Mouse (Mus musculus): ENCODE measurements at regions not wholly inside any gene's neighbourhood (a gene's known extent, or its start where the extent isn't known, plus 50 kb on each side); places are given as distances from the start of the nearest gene placed in this dataset.

DNA sequence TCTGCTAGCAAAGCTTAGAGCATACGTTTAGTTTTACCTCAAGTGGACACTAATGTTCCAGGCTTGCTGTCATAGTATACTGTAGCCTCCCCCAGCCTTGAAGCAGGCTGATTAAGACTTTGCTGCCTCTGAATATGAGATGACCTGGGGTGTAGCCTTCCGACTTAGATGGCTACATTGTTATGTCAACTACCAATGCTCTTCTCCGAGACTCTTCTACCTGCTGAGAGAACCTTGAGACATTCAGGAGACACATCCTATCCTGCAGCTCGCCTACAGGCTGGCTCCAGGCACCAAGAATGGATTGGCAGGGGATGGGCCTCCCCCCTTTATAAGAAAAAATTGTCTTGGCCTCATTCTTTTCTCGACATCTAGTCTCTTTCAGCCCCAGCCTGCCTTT is 379.0 kb upstream of the Ptger4 start:
- no peaks in the 10 kb centered on the region for H3K4me1 ChIP-seq (replicated peaks; ENCODE audit: control insufficient read depth, insufficient read depth, low read length)
- no peaks in the 10 kb centered on the region for H3K27me3 ChIP-seq (ENCODE audit: control insufficient read depth, insufficient read depth, low read length)
- no peaks in the 10 kb centered on the region for H3K36me3 ChIP-seq (ENCODE audit: control insufficient read depth, insufficient read depth, low read length)
- H3K27ac ChIP-seq (ENCODE audit: low read depth, low read length): no peak overlapping the region
- DNase-seq (ENCODE audit: low spot score) (no peak), ATAC-seq (replicated peaks; ENCODE audit: low FRiP score) (no peak)
- 76% methylated on average over 5 of the region's 5 CpGs for WGBS
- no peak overlapping the region for H3K4me2 ChIP-seq (ENCODE audit: low read depth, low read length, severe bottlenecking)
- no peaks in the 10 kb centered on the region for H3K9me3 ChIP-seq (ENCODE audit: control insufficient read depth, low read length)
- H3K9ac ChIP-seq (ENCODE audit: low read length): no peak overlapping the region
- H3K4me3 ChIP-seq (ENCODE audit: low read depth, low read length): no peak overlapping the region

DNA sequence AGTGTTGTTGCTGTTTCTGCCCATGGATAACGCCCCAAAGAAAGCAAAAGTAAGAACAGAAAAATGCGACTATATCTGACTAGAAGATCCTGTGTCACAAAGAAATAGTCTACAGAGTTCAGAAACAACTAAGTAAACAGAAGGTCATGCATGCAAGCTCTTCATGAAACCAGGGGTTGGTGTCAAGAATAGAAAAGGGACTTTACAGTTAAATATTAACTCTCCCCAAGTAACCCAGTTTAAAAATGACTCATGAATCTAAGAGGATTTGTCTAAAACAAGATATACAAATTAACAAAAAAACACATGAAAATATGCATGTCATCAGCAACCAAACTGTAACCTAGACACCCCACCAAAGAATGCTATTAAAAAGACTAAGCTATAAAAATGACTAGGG is 381.4 kb upstream of the Ptger4 start:
- 76% methylated on average over 2 of the region's 2 CpGs for WGBS
- H3K9ac ChIP-seq (ENCODE audit: low read length): no peak overlapping the region
- H3K36me3 ChIP-seq (ENCODE audit: control insufficient read depth, insufficient read depth, low read length): no peaks in the 10 kb centered on the region
- no peaks in the 10 kb centered on the region for H3K27me3 ChIP-seq (ENCODE audit: control insufficient read depth, insufficient read depth, low read length)
- H3K4me2 ChIP-seq (ENCODE audit: low read depth, low read length, severe bottlenecking): no peak overlapping the region
- H3K4me1 ChIP-seq (replicated peaks; ENCODE audit: control insufficient read depth, insufficient read depth, low read length): no peaks in the 10 kb centered on the region
- H3K9me3 ChIP-seq (ENCODE audit: control insufficient read depth, low read length): no peaks in the 10 kb centered on the region
- ATAC-seq (replicated peaks; ENCODE audit: low FRiP score) (no peak), DNase-seq (ENCODE audit: low spot score) (no peak)
- no peak overlapping the region for H3K4me3 ChIP-seq (ENCODE audit: low read depth, low read length)
- H3K27ac ChIP-seq (ENCODE audit: low read depth, low read length): no peak overlapping the region

DNA sequence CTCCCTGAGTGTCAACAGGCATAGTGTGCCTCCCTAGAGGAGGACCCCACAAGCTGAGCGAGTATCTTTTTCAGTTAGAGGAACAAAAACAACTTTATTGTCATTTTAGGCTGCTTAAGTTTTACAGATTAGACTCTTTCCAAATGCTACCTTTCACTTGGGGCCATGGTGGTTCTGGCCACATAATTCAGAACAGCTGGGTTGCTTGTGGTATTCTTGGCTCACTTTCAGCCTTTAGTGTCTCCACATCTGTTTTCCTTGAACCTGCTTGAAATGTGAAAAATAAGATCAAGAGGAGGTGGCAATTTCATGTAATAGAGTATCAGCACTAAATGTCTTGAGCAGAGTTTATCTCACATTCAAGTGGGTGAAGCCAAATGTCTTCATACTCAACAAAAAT is 402.7 kb upstream of the Ptger4 start:
- Histone ChIP-seq H3K4me2 (ENCODE audit: low read depth, low read length, severe bottlenecking) (no peak overlapping the region), H3K9ac (ENCODE audit: low read length) (no peak overlapping the region)
- 63% methylated on average over 1 of the region's 1 CpGs for WGBS

DNA sequence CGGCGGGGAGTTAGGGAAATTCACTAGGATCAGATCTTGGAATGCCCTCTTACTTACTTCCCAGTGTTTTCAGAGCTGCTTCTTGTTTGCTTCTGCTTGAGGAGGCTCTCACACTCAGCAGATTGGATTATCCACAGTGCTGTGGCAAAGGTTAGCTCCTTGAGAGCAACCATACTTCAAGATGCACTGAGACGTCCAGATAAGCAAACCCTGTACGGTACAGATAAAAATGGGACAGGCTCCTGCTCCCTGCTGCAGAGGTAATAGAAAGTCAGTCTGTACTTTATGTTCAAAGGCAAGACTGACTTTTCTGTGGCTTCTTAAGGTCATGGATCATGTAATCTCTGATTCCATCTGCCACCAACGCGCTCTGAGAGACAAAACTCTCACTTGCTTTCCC is 414.8 kb upstream of the Ptger4 start:
- H3K9ac ChIP-seq (ENCODE audit: low read length): no peak overlapping the region
- no peak for DNase-seq (ENCODE audit: low spot score)
- WGBS: 82% methylated on average over 6 of the region's 6 CpGs
- H3K9me3 ChIP-seq (ENCODE audit: control insufficient read depth, low read length): no peaks in the 10 kb centered on the region
- no peaks in the 10 kb centered on the region for H3K36me3 ChIP-seq (ENCODE audit: control insufficient read depth, insufficient read depth, low read length)
- no peak overlapping the region for H3K4me3 ChIP-seq (ENCODE audit: low read depth, low read length)
- no peaks in the 10 kb centered on the region for H3K27me3 ChIP-seq (ENCODE audit: control insufficient read depth, insufficient read depth, low read length)
- no peak for ATAC-seq (replicated peaks; ENCODE audit: low FRiP score)
- H3K4me2 ChIP-seq (ENCODE audit: low read depth, low read length, severe bottlenecking): no peak overlapping the region
- H3K27ac ChIP-seq (ENCODE audit: low read depth, low read length): no peak overlapping the region
- no peaks in the 10 kb centered on the region for H3K4me1 ChIP-seq (replicated peaks; ENCODE audit: control insufficient read depth, insufficient read depth, low read length)

More for the DNA sequence above, 402.7 kb upstream of the Ptger4 start:
- no peak for ATAC-seq (replicated peaks; ENCODE audit: low FRiP score)
- Histone ChIP-seq H3K36me3 (ENCODE audit: control insufficient read depth, insufficient read depth, low read length) (no peaks in the 10 kb centered on the region), H3K4me3 (ENCODE audit: low read depth, low read length) (no peak overlapping the region), H3K4me1 (replicated peaks; ENCODE audit: control insufficient read depth, insufficient read depth, low read length) (no peaks in the 10 kb centered on the region), H3K9me3 (ENCODE audit: control insufficient read depth, low read length) (no peaks in the 10 kb centered on the region), H3K27me3 (ENCODE audit: control insufficient read depth, insufficient read depth, low read length) (no peaks in the 10 kb centered on the region), H3K27ac (ENCODE audit: low read depth, low read length) (no peak overlapping the region)
- no peak for DNase-seq (ENCODE audit: low spot score)

DNA sequence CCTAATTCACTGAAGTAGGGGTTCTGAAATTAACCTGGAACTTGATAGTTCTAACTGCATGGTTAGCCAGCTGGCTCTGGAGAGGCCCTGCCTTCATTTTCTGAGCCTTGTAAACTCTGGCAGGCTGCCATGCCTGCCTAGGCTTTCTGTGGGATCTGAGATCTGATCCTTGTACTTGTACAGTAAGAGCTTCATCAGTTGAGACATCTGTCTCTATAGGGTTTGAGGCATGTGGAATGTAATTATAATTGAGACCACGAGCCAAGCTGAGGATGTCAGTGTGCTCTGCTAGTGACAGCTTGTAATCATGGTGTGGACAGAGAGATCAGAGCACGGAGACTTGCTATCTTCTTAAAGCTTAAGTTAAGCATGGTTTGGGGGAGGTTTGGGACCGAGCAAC is 416.8 kb upstream of the Ptger4 start:
- Histone ChIP-seq H3K4me2 (ENCODE audit: low read depth, low read length, severe bottlenecking) (no peak overlapping the region), H3K27ac (ENCODE audit: low read depth, low read length) (no peak overlapping the region), H3K4me1 (replicated peaks; ENCODE audit: control insufficient read depth, insufficient read depth, low read length) (no peaks in the 10 kb centered on the region), H3K9me3 (ENCODE audit: control insufficient read depth, low read length) (no peaks in the 10 kb centered on the region), H3K4me3 (ENCODE audit: low read depth, low read length) (no peak overlapping the region), H3K36me3 (ENCODE audit: control insufficient read depth, insufficient read depth, low read length) (no peaks in the 10 kb centered on the region), H3K9ac (ENCODE audit: low read length) (no peak overlapping the region), H3K27me3 (ENCODE audit: control insufficient read depth, insufficient read depth, low read length) (no peaks in the 10 kb centered on the region)
- DNase-seq (ENCODE audit: low spot score) (no peak), ATAC-seq (replicated peaks; ENCODE audit: low FRiP score) (no peak)
- 80% methylated on average over 3 of the region's 3 CpGs for WGBS

DNA sequence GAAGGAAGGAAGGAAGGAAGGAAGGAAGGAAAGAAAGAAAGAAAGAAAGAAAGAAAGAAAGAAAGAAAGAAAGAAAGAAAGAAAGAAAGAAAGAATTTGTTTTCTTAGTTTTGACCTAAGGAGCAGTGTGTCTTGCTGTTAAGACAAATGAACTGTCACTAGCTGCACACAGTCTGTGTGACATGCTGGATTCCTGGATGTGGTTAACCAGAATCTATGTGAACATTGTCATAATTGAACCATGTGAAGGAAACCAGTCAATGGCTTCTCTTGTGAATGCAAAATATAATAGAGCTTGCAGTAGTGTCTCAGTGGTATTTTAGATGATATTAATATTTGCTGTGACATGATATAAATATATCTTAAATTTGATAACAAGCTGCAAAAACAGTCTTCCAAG is 427.8 kb upstream of the Ptger4 start:
- Histone ChIP-seq H3K27me3 (ENCODE audit: control insufficient read depth, insufficient read depth, low read length) (no peaks in the 10 kb centered on the region), H3K4me3 (ENCODE audit: low read depth, low read length) (no peak overlapping the region), H3K4me1 (replicated peaks; ENCODE audit: control insufficient read depth, insufficient read depth, low read length) (no peaks in the 10 kb centered on the region)

DNA sequence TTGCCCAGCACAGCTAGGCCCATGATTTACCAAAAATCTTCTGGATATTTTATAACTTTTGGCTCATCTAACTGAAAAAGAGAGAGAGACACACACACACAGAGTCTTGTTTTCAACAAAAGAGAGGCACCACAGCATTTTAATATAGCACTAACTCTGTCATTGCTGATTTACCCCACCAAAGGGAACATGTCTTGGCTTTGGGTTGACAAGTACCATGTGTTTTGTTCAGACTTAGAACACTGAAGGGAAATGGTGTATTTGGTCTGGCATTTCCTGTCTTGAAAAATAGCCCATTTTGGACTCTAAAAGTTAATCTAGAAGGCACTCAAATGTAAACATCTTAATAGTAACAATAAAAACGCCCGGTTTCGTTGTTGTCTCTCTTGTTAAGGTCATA is 432.7 kb upstream of the Ptger4 start:
- Histone ChIP-seq H3K9ac (ENCODE audit: low read length) (no peak overlapping the region), H3K36me3 (ENCODE audit: control insufficient read depth, insufficient read depth, low read length) (no peaks in the 10 kb centered on the region), H3K4me3 (ENCODE audit: low read depth, low read length) (no peak overlapping the region), H3K4me2 (ENCODE audit: low read depth, low read length, severe bottlenecking) (no peak overlapping the region), H3K4me1 (replicated peaks; ENCODE audit: control insufficient read depth, insufficient read depth, low read length) (no peaks in the 10 kb centered on the region), H3K27me3 (ENCODE audit: control insufficient read depth, insufficient read depth, low read length) (no peaks in the 10 kb centered on the region), H3K9me3 (ENCODE audit: control insufficient read depth, low read length) (no peaks in the 10 kb centered on the region), H3K27ac (ENCODE audit: low read depth, low read length) (no peak overlapping the region)
- ATAC-seq (replicated peaks; ENCODE audit: low FRiP score) (no peak), DNase-seq (ENCODE audit: low spot score) (no peak)
- 89% methylated on average over 3 of the region's 3 CpGs for WGBS

More for the DNA sequence above, 427.8 kb upstream of the Ptger4 start:
- DNase-seq (ENCODE audit: low spot score) (no peak), ATAC-seq (replicated peaks; ENCODE audit: low FRiP score) (no peak)
- Histone ChIP-seq H3K27ac (ENCODE audit: low read depth, low read length) (no peak overlapping the region), H3K36me3 (ENCODE audit: control insufficient read depth, insufficient read depth, low read length) (no peaks in the 10 kb centered on the region), H3K9ac (ENCODE audit: low read length) (no peak overlapping the region), H3K4me2 (ENCODE audit: low read depth, low read length, severe bottlenecking) (no peak overlapping the region), H3K9me3 (ENCODE audit: control insufficient read depth, low read length) (no peaks in the 10 kb centered on the region)

DNA sequence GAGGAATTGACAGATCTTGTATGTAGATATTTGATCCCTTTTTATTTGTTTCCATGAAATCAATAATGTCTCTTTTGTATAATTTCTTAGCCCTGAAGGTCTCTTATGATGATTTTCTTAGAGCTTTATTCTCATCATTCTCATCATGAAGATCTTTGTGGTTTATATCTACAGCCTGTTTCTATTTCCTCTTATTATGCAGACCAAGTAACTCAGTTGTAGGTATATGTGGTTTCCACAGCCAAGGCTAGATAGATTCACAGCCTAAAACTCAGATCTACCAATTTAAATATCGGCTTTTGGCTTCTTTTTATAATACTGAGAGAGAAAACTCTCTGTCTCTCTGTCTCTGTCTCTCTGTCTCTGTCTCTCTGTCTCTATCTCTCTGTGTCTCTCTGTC is 449.8 kb upstream of the Ptger4 start:
- ATAC-seq (replicated peaks; ENCODE audit: low FRiP score) (no peak), DNase-seq (ENCODE audit: low spot score) (no peak)
- H3K27ac ChIP-seq (ENCODE audit: low read depth, low read length): no peak overlapping the region
- no peaks in the 10 kb centered on the region for H3K27me3 ChIP-seq (ENCODE audit: control insufficient read depth, insufficient read depth, low read length)
- H3K4me3 ChIP-seq (ENCODE audit: low read depth, low read length): no peak overlapping the region
- 92% methylated on average over 1 of the region's 1 CpGs for WGBS
- no peaks in the 10 kb centered on the region for H3K4me1 ChIP-seq (replicated peaks; ENCODE audit: control insufficient read depth, insufficient read depth, low read length)
- no peak overlapping the region for H3K4me2 ChIP-seq (ENCODE audit: low read depth, low read length, severe bottlenecking)
- no peaks in the 10 kb centered on the region for H3K9me3 ChIP-seq (ENCODE audit: control insufficient read depth, low read length)
- no peak overlapping the region for H3K9ac ChIP-seq (ENCODE audit: low read length)
- H3K36me3 ChIP-seq (ENCODE audit: control insufficient read depth, insufficient read depth, low read length): no peaks in the 10 kb centered on the region

DNA sequence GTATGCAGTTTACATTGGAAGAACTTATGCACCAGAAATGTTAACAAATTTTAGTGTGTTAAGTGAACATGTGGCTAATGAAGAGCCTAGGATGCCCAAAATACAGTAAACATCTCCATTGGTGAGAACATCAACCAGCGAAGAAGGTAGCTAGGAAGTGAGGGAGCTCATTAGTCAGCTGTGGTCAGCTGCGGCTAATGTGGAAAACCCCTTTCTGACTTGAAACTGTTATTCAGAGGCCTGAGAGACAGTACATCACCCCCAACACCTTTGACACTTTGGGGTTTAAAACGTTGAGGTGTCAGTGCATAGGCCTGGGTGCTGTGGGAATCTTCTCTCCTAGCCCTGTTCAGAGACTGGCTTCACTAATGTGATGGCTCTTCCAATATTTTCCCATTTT is 451.0 kb upstream of the Ptger4 start:
- Histone ChIP-seq H3K27ac (ENCODE audit: low read depth, low read length) (no peak overlapping the region), H3K9me3 (ENCODE audit: control insufficient read depth, low read length) (no peaks in the 10 kb centered on the region), H3K4me3 (ENCODE audit: low read depth, low read length) (no peak overlapping the region), H3K27me3 (ENCODE audit: control insufficient read depth, insufficient read depth, low read length) (no peaks in the 10 kb centered on the region), H3K9ac (ENCODE audit: low read length) (no peak overlapping the region), H3K4me2 (ENCODE audit: low read depth, low read length, severe bottlenecking) (no peak overlapping the region), H3K4me1 (replicated peaks; ENCODE audit: control insufficient read depth, insufficient read depth, low read length) (no peaks in the 10 kb centered on the region), H3K36me3 (ENCODE audit: control insufficient read depth, insufficient read depth, low read length) (no peaks in the 10 kb centered on the region)
- DNase-seq (ENCODE audit: low spot score): no peak
- WGBS: 78% methylated on average over 3 of the region's 3 CpGs
- ATAC-seq (replicated peaks; ENCODE audit: low FRiP score): no peak
